Mouse (Mus musculus): ENCODE results near the gene Mef2c. TPM values are rescaled to one million over a fixed set of nuclear protein-coding genes. Genes with fewer than 3 reads are reported as not detected.

Mef2c gene
- polyA plus RNA-seq, 1 experiment = 308 TPM

- H3K27ac ChIP-seq (ENCODE audit: insufficient read depth, low read length) = no peak overlapping the region
- H3K4me1 ChIP-seq (ENCODE audit: control insufficient read depth, insufficient read depth, low read length) = peaks cover 6% of the 10 kb centered on the region
- H3K4me3 ChIP-seq (ENCODE audit: insufficient read depth, low read length) = no peak overlapping the region
- no peak for TF ChIP-seq POLR2A (IDR thresholded peaks at IDR 0.05; ENCODE audit: extremely low read depth, insufficient read depth, low read length)
- TF ChIP-seq CTCF (IDR thresholded peaks at IDR 0.05; ENCODE audit: extremely low read depth, insufficient read depth, low read length) = no peak
These were observed 93.9 kb downstream of the Mef2c start for GRCm38 (mm10) chr13:83597739-83598210.

GRCm38 (mm10) chr13:83600301-83600700, 96.5 kb downstream of the Mef2c start:
- Histone ChIP-seq H3K27ac (ENCODE audit: insufficient read depth, low read length) (no peak overlapping the region), H3K4me1 (ENCODE audit: control insufficient read depth, insufficient read depth, low read length) (peaks cover 11% of the 10 kb centered on the region), H3K4me3 (ENCODE audit: insufficient read depth, low read length) (no peak overlapping the region)
- TF ChIP-seq CTCF (IDR thresholded peaks at IDR 0.05; ENCODE audit: extremely low read depth, insufficient read depth, low read length) (no peak), POLR2A (IDR thresholded peaks at IDR 0.05; ENCODE audit: extremely low read depth, insufficient read depth, low read length) (no peak)

DNA sequence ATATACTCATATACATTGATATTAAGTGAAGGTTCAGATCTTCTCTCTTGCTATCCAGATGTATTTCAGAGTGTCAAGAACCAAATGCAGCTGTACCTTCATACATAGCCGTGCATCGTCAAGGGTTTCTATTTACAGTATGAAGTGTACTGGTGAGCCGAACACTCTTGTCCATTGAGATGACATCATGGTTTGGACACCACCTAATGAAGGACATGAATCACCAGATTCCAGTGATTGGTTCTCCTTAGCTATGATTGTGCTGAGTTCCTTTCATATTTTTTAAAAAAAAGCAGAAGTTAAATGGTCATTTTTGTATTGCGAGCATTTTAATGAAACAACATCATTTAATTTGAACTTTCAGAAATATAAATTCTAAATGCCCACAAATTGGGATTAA, 97.9 kb downstream of the Mef2c start:
- Histone ChIP-seq H3K27ac (ENCODE audit: insufficient read depth, low read length) (no peak overlapping the region), H3K4me3 (ENCODE audit: insufficient read depth, low read length) (no peak overlapping the region), H3K4me1 (ENCODE audit: control insufficient read depth, insufficient read depth, low read length) (peaks cover 10% of the 10 kb centered on the region)
- TF ChIP-seq POLR2A (IDR thresholded peaks at IDR 0.05; ENCODE audit: extremely low read depth, insufficient read depth, low read length) (no peak), CTCF (IDR thresholded peaks at IDR 0.05; ENCODE audit: extremely low read depth, insufficient read depth, low read length) (no peak)

DNA sequence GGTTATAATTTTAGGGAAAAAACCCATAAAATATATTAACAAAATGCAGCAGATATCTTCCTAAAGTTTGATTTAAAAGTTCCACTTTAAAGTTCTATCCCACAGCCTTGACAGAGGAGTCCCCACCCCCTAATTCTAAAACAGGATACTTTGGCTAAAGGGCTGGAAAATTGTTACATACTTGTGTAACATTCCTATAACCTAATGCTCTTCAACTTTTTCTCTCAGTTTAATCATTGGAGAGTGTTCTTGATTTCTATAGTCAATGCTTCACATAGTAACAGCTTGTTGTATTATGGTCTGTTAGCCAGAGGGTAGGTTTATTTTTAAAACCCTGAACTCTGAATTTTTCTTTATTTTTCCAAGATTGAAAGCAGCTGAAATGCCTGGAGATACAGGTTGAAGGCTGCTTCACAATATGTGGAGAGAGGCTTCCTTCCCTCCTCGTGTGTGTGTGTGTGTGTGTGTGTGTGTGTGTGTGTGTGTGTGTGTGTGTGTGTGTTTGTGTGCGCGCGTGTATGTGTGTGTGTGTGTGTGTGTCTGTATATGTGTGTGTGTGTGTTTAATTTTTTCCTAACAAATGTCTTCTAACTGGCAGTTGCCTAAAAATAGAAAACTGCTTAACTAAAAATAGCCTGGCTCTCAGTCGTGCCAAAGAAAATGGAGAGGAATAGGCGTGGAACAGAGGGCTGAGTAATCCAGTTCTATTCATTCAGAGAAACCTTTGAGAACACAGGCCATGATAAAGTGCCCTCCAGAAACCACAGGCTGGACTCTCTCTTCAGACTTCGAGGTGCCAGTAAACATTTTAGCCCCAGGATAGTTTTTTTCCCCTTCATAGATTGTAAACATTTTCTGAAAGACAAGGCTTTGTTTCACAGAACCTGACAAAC, 99.8 kb downstream of the Mef2c start:
- TF ChIP-seq POLR2A (IDR thresholded peaks at IDR 0.05; ENCODE audit: extremely low read depth, insufficient read depth, low read length) (no peak), CTCF (IDR thresholded peaks at IDR 0.05; ENCODE audit: extremely low read depth, insufficient read depth, low read length) (no peak)
- H3K27ac ChIP-seq (ENCODE audit: insufficient read depth, low read length) = no peak overlapping the region; the same call in 1 of the 2 replicates
- peaks cover 10% of the 10 kb centered on the region for H3K4me1 ChIP-seq (ENCODE audit: control insufficient read depth, insufficient read depth, low read length)
- H3K4me3 ChIP-seq (ENCODE audit: insufficient read depth, low read length) = no peak overlapping the region

- TF ChIP-seq CTCF (IDR thresholded peaks at IDR 0.05; ENCODE audit: extremely low read depth, insufficient read depth, low read length) (no peak), POLR2A (IDR thresholded peaks at IDR 0.05; ENCODE audit: extremely low read depth, insufficient read depth, low read length) (no peak)
- Histone ChIP-seq H3K4me3 (ENCODE audit: insufficient read depth, low read length) (no peak overlapping the region), H3K4me1 (ENCODE audit: control insufficient read depth, insufficient read depth, low read length) (peaks cover 14% of the 10 kb centered on the region), H3K27ac (ENCODE audit: insufficient read depth, low read length) (0 out of 2 replicates have a peak overlapping the region, but pooled peaks have one; percentile 35)
These were observed 100.5 kb downstream of the Mef2c start for GRCm38 (mm10) chr13:83604320-83604719.

- no peak overlapping the region for H3K4me3 ChIP-seq (ENCODE audit: insufficient read depth, low read length)
- TF ChIP-seq POLR2A (IDR thresholded peaks at IDR 0.05; ENCODE audit: extremely low read depth, insufficient read depth, low read length) = no peak
- no peak for TF ChIP-seq CTCF (IDR thresholded peaks at IDR 0.05; ENCODE audit: extremely low read depth, insufficient read depth, low read length)
- peaks cover 14% of the 10 kb centered on the region for H3K4me1 ChIP-seq (ENCODE audit: control insufficient read depth, insufficient read depth, low read length)
- peak overlapping the region; percentile 35; the same call in 1 of the 2 replicates for H3K27ac ChIP-seq (ENCODE audit: insufficient read depth, low read length)
These were observed 101.0 kb downstream of the Mef2c start for GRCm38 (mm10) chr13:83604785-83605184.

DNA sequence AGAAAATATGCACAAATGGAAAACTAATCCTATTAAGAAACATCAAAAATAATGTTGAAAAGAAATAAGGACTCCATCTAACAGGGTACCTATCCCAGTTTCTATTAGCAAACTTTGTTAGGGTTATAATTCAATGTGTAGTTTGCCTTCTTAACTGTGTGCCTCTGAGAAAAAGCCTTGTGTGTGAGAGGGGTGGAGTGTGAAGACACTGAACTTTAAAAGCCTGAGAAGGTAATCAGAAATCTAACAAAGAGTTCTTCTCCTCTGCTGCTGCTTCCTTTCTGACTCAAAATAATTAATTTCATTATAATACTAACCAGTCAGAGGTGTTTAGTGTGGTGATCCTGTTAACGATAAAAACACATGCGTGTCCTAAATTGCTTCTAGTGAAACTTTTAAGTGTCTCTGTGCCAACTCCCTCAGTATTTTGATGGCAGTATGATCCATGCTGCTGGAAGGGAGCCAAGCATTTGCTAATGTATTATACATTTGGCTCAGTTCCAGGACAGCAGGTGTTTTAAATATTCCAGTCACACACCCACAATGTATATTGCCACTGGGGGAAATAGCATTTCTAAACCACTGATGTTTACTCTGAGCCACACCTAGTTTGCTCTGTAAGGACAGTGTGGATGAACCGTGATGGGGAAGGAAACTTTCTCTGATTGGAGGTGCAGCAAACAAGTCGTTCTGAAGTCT, 104.2 kb downstream of the Mef2c start:
- Histone ChIP-seq H3K4me3 (ENCODE audit: insufficient read depth, low read length) (no peak overlapping the region), H3K4me1 (ENCODE audit: control insufficient read depth, insufficient read depth, low read length) (peaks cover 16% of the 10 kb centered on the region), H3K27ac (ENCODE audit: insufficient read depth, low read length) (no peak overlapping the region; the same call in 1 of the 2 replicates)
- TF ChIP-seq CTCF (IDR thresholded peaks at IDR 0.05; ENCODE audit: extremely low read depth, insufficient read depth, low read length) (no peak), POLR2A (IDR thresholded peaks at IDR 0.05; ENCODE audit: extremely low read depth, insufficient read depth, low read length) (no peak)

GRCm38 (mm10) chr13:83608851-83609516, 105.2 kb downstream of the Mef2c start:
- peak overlapping the region; percentile 84 for H3K27ac ChIP-seq (ENCODE audit: insufficient read depth, low read length)
- H3K4me3 ChIP-seq (ENCODE audit: insufficient read depth, low read length) = no peak overlapping the region
- H3K4me1 ChIP-seq (ENCODE audit: control insufficient read depth, insufficient read depth, low read length) = peaks cover 18% of the 10 kb centered on the region
- TF ChIP-seq CTCF (IDR thresholded peaks at IDR 0.05; ENCODE audit: extremely low read depth, insufficient read depth, low read length) = no peak
- no peak for TF ChIP-seq POLR2A (IDR thresholded peaks at IDR 0.05; ENCODE audit: extremely low read depth, insufficient read depth, low read length)

GRCm38 (mm10) chr13:83609517-83609878, 105.7 kb downstream of the Mef2c start:
- H3K4me3 ChIP-seq (ENCODE audit: insufficient read depth, low read length) = no peak overlapping the region
- H3K27ac ChIP-seq (ENCODE audit: insufficient read depth, low read length) = peak overlapping the region; percentile 84
- no peak for TF ChIP-seq POLR2A (IDR thresholded peaks at IDR 0.05; ENCODE audit: extremely low read depth, insufficient read depth, low read length)
- no peak for TF ChIP-seq CTCF (IDR thresholded peaks at IDR 0.05; ENCODE audit: extremely low read depth, insufficient read depth, low read length)
- H3K4me1 ChIP-seq (ENCODE audit: control insufficient read depth, insufficient read depth, low read length) = peaks cover 18% of the 10 kb centered on the region
